Mouse (Mus musculus) ZHBTc4 (cell line): ENCODE data around the gene Cypt2.
"Not testable (repeated sequence)": the region's sequence is repeated elsewhere in the genome, so short reads cannot be mapped to it uniquely, and the experiment has no call there.

ENCODE experiments used
- DNase-seq: peaks from one replicate; pipeline ENCODE4 v3.0.0-alpha.2; 2011; ENCODE audit warnings: low read depth, low spot score

Cypt2 gene

DNA sequence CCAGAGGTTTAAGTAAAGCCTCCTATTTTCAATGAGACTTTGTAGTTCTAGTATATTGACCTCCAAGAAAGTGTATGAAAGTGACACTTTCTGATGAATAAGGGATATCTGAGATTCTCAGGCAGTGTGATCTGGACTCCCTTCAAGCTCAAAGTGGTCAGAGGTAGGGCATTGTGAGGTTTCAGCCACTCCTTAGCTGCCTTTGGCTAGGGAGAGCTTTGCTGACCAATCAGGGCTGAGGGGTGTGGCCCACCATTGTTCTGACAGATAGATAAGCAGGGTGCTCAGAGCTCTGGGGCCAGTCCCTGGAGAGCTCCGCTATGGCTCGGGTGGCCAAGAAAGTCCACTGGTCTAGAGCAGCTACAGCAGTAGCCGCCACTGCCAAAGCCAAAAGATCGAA lies at the start of gene Cypt2:
Gene Cypt2, plus strand, starts transcription at position 301 of the 400 bp plus-strand sequence.
- not testable (repeated sequence) for DNase-seq

- DNase-seq = no peak
Observed at GRCm38 (mm10) chrX:105546234-105546633, 46.7 kb downstream of the Cypt2 start.
